Mouse (Mus musculus) hindbrain, embryonic 14.5 days (tissue): ENCODE measurements at regions not wholly inside any gene's neighbourhood (a gene's known extent, or its start where the extent isn't known, plus 50 kb on each side); places are given as distances from the start of the nearest gene placed in this dataset.
"Not testable (repeated sequence)": the region's sequence is repeated elsewhere in the genome, so short reads cannot be mapped to it uniquely, and the experiment has no call there.

Experiments
- ATAC-seq: fragments of 200-750 bp; cut with Nextera tagmentation; 2 replicates; pipeline ENCODE4 v1.8.0; 2017; ENCODE audit warnings: moderate number of reproducible peaks, mild to moderate bottlenecking, moderate TSS enrichment, moderate library complexity; ENCODE audit not compliant: low FRiP score
- DNase-seq: peaks from one replicate; pipeline ENCODE4 v3.0.0-alpha.2; 2015; ENCODE audit warnings: low spot score
- H3K27ac ChIP-seq: fragments of 300-500 bp; sonication (generic); 2 replicates; pipeline ENCODE4 v1.5.1; 2014; ENCODE audit warnings: mild to moderate bottlenecking, moderate library complexity
- H3K27me3 ChIP-seq: fragments of 300-500 bp; sonication (generic); 2 replicates; pipeline ENCODE4 v1.6.1; 2014; ENCODE audit warnings: mild to moderate bottlenecking, low read length, mixed read lengths; ENCODE audit not compliant: control insufficient read depth, insufficient read depth
- H3K36me3 ChIP-seq: fragments of 300-500 bp; sonication (generic); replicated peaks from 2 replicates; pipeline ENCODE4 v1.6.1; 2014; ENCODE audit not compliant: control insufficient read depth, insufficient read depth
- H3K4me1 ChIP-seq: fragments of 300-500 bp; sonication (generic); replicated peaks from 2 replicates; pipeline ENCODE4 v1.6.1; 2014; ENCODE audit warnings: antibody characterized with exemption, low read length, mixed read lengths; ENCODE audit not compliant: control insufficient read depth, insufficient read depth
- H3K4me2 ChIP-seq: fragments of 300-500 bp; sonication (generic); replicated peaks from 2 replicates; pipeline ENCODE4 v1.6.1; 2014; ENCODE audit warnings: mild to moderate bottlenecking, moderate library complexity
- H3K4me3 ChIP-seq: fragments of 300-500 bp; sonication (generic); replicated peaks from 2 replicates; pipeline ENCODE4 v1.5.1; 2014; ENCODE audit warnings: mild to moderate bottlenecking, low read length
- H3K9ac ChIP-seq: fragments of 300-500 bp; sonication (generic); 2 replicates; pipeline ENCODE4 v1.6.1; 2014
- H3K9me3 ChIP-seq: fragments of 300-500 bp; sonication (generic); 2 replicates; pipeline ENCODE4 v1.6.1; 2016; ENCODE audit warnings: low read length; ENCODE audit not compliant: control insufficient read depth
- WGBS: fragments of 180-500 bp; shearing (Covaris S2); extraction: QIAGEN DNeasy Blood & Tissue Kit; methylation state at CpG from one replicate; pipeline ENCODE4 v1.1.7; 2014; 5-methylcytosine and 5-hydroxymethylcytosine counted together

DNA sequence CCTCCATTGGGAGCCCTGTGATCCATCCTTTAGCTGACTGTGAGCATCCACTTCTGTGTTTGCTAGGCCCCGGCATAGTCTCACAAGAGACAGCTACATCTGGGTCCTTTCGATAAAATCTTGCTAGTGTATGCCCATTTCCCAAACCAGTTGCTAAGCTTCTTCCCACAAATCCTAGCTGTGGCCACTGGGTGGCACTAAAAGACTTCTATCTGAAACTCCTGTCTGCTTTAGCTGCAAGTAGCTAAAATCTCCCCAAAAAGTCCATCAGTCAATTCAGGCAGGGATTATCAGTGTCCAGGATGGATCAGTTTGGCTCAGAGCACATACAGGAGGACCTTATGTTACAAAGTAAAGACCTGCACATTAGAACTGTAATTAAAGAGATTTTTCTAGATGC lies 558.3 kb downstream of the Synb start:
- not testable (repeated sequence) for H3K27ac ChIP-seq, H3K9me3 ChIP-seq, H3K4me2 ChIP-seq, H3K27me3 ChIP-seq, H3K9ac ChIP-seq, H3K4me1 ChIP-seq, ATAC-seq, H3K4me3 ChIP-seq, H3K36me3 ChIP-seq
- peak; percentile 91 for DNase-seq
- WGBS = 58% methylated on average over 2 of the region's 2 CpGs

DNA sequence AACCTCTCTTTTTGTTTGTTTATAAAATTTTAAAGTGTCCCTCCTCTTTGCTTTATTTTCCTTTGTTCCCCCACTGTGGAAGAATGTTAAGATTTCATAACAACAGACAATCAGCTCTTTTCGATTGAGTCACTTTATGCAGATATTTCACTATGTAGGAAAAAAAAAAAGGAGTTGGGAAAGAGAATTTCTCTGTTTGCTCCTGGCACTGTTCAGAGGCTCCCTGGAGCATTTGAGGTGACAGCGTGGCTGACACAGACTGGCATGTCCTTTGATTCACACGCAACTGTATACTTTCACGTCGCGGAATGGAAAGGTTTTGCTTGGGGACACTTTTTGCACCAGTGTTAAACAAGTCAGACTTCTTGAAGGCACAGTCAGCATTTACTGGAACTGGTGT lies 572.9 kb downstream of the Synb start:
- no peaks in the 10 kb centered on the region for H3K4me1 ChIP-seq
- no peak for DNase-seq
- H3K9ac ChIP-seq = no peak overlapping the region
- 66% methylated on average over 6 of the region's 6 CpGs for WGBS
- no peak overlapping the region for H3K4me2 ChIP-seq
- no peak overlapping the region for H3K27ac ChIP-seq
- H3K4me3 ChIP-seq = no peak overlapping the region
- ATAC-seq = no peak
- H3K27me3 ChIP-seq = no peaks in the 10 kb centered on the region
- H3K9me3 ChIP-seq = no peaks in the 10 kb centered on the region
- no peaks in the 10 kb centered on the region for H3K36me3 ChIP-seq

DNA sequence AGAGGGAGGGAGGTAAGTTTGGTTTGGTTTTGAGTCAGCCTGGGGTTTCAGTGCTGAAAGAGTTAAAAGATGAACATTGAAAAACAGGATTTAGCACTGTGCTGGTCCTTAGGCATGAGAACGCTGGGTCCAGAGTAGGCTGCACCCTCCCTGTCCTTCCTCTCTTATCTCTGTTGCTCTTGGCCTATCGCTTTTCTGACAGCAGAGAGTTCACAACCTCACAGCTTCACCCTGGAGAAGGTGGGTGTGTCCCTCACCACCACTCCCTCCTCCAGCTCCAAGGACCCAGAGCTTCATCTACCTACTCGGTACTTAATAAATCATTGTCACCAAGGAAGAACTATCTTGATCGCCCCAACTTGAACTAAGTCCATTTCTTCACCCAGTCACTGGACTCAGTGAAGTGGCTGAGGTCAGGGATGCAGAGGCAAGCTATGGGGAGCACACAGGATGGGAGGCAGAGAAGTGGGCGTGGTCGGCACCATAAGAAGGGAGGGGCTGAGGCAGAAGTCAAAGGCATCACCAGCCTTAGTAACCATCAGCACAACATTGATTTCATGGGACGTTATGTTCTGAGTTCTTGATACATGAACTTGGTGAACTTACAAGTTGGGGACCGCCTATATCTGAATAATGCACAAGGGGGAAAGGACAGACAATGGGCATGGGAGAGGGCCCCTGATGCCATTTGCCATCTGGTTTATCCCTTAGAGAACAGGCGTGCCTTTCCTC lies 574.5 kb downstream of the Synb start:
- H3K4me1 ChIP-seq = no peaks in the 10 kb centered on the region
- no peak overlapping the region for H3K27ac ChIP-seq
- H3K9ac ChIP-seq = no peak overlapping the region
- 86% methylated on average over 9 of the region's 9 CpGs for whole genome bisulfite sequencing
- no peak for ATAC-seq
- no peaks in the 10 kb centered on the region for H3K27me3 ChIP-seq
- H3K9me3 ChIP-seq = no peaks in the 10 kb centered on the region
- DNase-seq = no peak
- no peaks in the 10 kb centered on the region for H3K36me3 ChIP-seq
- H3K4me3 ChIP-seq = no peak overlapping the region
- no peak overlapping the region for H3K4me2 ChIP-seq

DNA sequence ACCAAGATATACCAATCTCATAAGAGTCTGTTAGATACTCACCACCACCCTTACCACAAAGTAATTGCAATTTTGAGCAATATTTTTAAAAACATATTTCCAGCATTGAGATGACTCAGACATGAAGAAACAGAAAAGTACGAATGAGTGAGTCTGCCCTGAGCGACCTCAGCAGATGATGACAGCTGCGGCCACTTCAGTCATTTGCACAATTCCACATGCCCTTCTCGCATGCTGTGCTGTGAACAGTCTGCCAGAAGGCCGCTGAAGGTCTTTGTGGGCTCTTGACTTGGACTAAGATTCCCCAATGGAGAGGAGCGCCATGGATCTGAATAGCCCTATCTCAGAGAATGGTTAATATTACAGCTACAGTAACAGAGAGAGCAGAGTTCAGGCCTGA lies 575.3 kb downstream of the Synb start:
- Histone ChIP-seq H3K27me3 (no peaks in the 10 kb centered on the region), H3K27ac (no peak overlapping the region), H3K4me2 (no peak overlapping the region), H3K9me3 (no peaks in the 10 kb centered on the region), H3K36me3 (no peaks in the 10 kb centered on the region), H3K9ac (no peak overlapping the region), H3K4me3 (no peak overlapping the region), H3K4me1 (no peaks in the 10 kb centered on the region)
- DNase-seq = no peak
- 91% methylated on average over 6 of the region's 6 CpGs for WGBS
- ATAC-seq = no peak
